Mouse (Mus musculus) right cerebral cortex, postnatal 14 days (tissue): ENCODE data around the gene Slc22a19.
"Not testable (repeated sequence)": the region's sequence is repeated elsewhere in the genome, so short reads cannot be mapped to it uniquely, and the experiment has no call there.

Experiments used
- DNase-seq: peaks from one replicate; pipeline ENCODE4 v3.0.0; 2022

Slc22a19 gene

DNA sequence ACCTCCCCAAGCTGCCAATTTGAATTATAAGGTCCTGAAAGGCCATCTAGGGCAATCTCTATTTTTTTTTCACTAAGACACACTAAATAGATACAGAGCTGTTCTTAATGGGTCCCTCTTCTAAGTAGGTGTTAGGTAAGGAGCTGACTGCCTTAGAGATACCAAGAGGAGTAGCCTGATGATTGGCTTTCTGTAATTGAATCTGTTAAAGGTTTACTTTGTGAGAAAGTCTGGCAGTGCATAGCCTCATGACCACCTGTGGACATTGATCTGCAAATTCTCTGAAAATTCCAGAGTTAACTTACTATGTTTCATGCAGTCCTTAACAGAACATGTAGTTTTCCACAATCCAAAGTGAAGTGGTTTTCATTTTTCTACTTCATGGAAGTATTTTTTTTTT, at the start of gene Slc22a19:
Gene Slc22a19, minus strand, starts transcription at position 163 of the 400 bp plus-strand sequence.
- no peak for DNase-seq

GRCm38 (mm10) chr19:7753371-7753770, 42.3 kb upstream of the Slc22a19 start:
- DNase-seq = not testable (repeated sequence)

- DNase-seq = no peak
These were observed 18.4 kb upstream of the Slc22a19 start for GRCm38 (mm10) chr19:7729543-7729942.

DNA sequence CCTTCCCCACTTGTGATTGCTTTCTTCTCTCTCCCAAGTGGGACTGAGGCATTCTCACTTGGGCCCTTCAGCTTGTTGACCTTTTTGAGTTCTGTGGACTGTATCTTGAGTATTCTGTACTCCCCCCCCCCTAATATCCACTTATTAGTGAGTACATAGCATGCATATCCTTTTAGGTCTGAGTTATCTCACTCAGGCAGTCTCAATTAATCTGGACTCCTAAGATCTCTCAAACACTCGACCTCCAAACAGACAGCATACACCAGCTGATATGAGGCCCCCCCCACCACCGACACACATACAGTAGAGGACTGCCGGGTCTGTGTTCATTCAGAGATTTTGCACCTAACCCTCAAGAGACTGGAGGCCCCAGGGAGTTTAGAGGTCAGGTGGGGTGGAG, 18.0 kb downstream of the Slc22a19 start:
- not testable (repeated sequence) for DNase-seq

DNA sequence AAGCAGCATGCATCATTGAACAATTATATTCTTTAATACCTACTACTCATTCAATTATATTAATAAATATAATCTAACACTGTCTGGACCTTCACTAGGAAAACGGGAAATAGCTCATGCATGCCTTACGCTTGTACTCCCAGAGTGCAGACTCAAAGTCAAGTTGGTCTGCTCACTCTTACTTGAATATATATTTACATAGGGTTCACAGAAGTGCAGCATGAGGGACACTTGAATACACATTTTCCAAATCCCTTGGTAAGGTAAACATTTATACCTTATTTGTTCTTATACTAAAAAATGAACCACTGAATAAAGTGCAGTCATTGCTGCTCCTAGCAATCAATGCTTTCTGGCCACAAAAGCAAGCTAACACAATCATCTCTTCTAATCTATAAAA, 19.9 kb downstream of the Slc22a19 start:
- no peak for DNase-seq

GRCm38 (mm10) chr19:7687988-7688387, 23.1 kb downstream of the Slc22a19 start:
- no peak for DNase-seq

GRCm38 (mm10) chr19:7672033-7672432, 39.1 kb downstream of the Slc22a19 start:
- DNase-seq = no peak

DNA sequence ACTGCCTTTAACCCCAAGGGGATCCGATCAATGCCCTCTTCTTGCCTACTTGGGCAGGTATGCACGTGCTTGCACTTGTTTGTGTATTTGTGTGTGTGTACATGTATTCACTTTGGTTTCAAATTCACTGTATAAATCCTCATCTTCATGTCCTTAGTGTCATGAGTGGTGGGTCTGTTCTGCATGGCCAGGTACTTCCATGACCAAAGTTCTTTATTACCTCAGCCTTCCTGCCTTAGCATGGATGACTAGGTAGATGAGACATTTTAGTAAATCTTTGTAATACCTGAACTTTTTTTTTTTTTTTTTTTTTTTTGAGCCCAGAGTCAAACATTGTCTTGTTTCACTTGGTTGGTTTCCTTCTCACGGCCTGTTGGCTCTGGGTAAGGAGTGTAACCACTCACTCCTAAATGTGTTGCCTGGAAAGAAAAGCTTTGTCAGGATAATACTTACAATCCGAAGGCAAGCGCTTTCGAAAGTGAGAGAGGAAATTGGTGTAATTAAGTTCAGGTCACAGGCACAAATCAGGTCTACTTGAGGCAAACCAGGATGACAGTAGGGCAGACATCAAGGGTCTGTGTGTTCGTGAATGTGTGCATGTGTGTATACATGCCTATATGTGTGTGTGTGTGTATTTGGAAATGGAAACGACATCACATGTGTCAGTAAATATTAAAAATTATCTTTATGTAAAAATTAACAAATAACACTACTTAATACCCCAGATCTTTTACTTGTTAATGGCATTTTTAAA, 62.0 kb downstream of the Slc22a19 start:
- no peak for DNase-seq

- DNase-seq = no peak
These were observed 77.3 kb downstream of the Slc22a19 start for GRCm38 (mm10) chr19:7633786-7634185.

- no peak for DNase-seq
These were observed 78.1 kb downstream of the Slc22a19 start for GRCm38 (mm10) chr19:7633021-7633420.
